Mouse (Mus musculus): ENCODE results near the gene Brox.

GRCm38 (mm10) chr1:183307555-183307954 is 10.5 kb upstream of the Brox start:
- TF ChIP-seq GATA1 (IDR thresholded peaks at IDR 0.05; ENCODE audit: low read length), result no peak
- no peak for TF ChIP-seq TAL1 (IDR thresholded peaks at IDR 0.05; ENCODE audit: low read length)
